8 mouse cellular contexts compared by ENCODE assay signal in genomic region chr13:65112459-65113110, GRCm38 (mm10). TPM values are rescaled to one million over a fixed set of nuclear protein-coding genes. Genes with fewer than 3 reads are reported as not detected.
DNase-seq lines count a peak whose midpoint lies in the region; ATAC-seq and TF ChIP-seq lines count a peak whose summit lies in the region.

Mfsd14b (minus strand) TSS chr13:65112975.

- peaks cover 6% of the 10 kb centered on the region for H3K4me1 ChIP-seq in embryonic facial prominence, embryonic 13.5 days
- peaks cover 3% of the 10 kb centered on the region; the same call in 1 of the 2 replicates for H3K4me1 ChIP-seq in kidney, adult 2 months (ENCODE audit: control insufficient read depth, insufficient read depth, low read length)
- H3K4me1 ChIP-seq in limb, embryonic 12.5 days (replicated peaks) = peaks cover 10% of the 10 kb centered on the region; the same call in 1 of the 2 replicates
- H3K4me1 ChIP-seq in midbrain, embryonic 15.5 days = peaks cover 21% of the 10 kb centered on the region
- no peaks in the 10 kb centered on the region for H3K4me1 ChIP-seq in spleen, adult 2 months (ENCODE audit: control insufficient read depth, insufficient read depth, insufficient read length)

- peaks cover 3% of the 10 kb centered on the region for H3K9me3 ChIP-seq in embryonic facial prominence, embryonic 13.5 days
- no peaks in the 10 kb centered on the region for H3K9me3 ChIP-seq in limb, embryonic 12.5 days
- peaks cover 3% of the 10 kb centered on the region; the same call in 1 of the 2 replicates for H3K9me3 ChIP-seq in midbrain, embryonic 15.5 days

- H3K36me3 ChIP-seq in embryonic facial prominence, embryonic 13.5 days = peaks cover 3% of the 10 kb centered on the region; the same call in 1 of the 2 replicates
- no peaks in the 10 kb centered on the region for H3K36me3 ChIP-seq in kidney, adult 2 months (ENCODE audit: control insufficient read depth, insufficient read depth, low read length)
- no peaks in the 10 kb centered on the region for H3K36me3 ChIP-seq in limb, embryonic 12.5 days
- H3K36me3 ChIP-seq in midbrain, embryonic 15.5 days (replicated peaks) = no peaks in the 10 kb centered on the region
- no peaks in the 10 kb centered on the region for H3K36me3 ChIP-seq in spleen, adult 2 months (ENCODE audit: control insufficient read depth, insufficient read depth, low read length)

- no peak for TF ChIP-seq CTCF in kidney, adult 2 months (conservative IDR thresholded peaks at IDR 0.05; ENCODE audit: insufficient read depth, insufficient read length, low read depth, low read length)
- TF ChIP-seq CTCF in spleen, adult 2 months (IDR thresholded peaks at IDR 0.05; ENCODE audit: extremely low read depth, insufficient read depth, insufficient read length, insufficient replicate concordance) = no peak

- H3K27ac ChIP-seq in embryonic facial prominence, embryonic 13.5 days = peak within 1 kb of the TSS; percentile 93
- H3K27ac ChIP-seq in kidney, adult 2 months (ENCODE audit: insufficient read depth, low read depth, low read length) = peak within 1 kb of the TSS; percentile 30
- H3K27ac ChIP-seq in limb, embryonic 12.5 days = peak within 1 kb of the TSS; percentile 94
- peak within 1 kb of the TSS; percentile 80 for H3K27ac ChIP-seq in midbrain, embryonic 15.5 days
- peak within 1 kb of the TSS; percentile 82 for H3K27ac ChIP-seq in spleen, adult 2 months (ENCODE audit: insufficient read depth, low read length)

- WGBS in embryonic facial prominence, embryonic 13.5 days = under 1% methylated on average over 60 of the region's 60 CpGs
- under 1% methylated on average over 60 of the region's 60 CpGs for WGBS in kidney, adult 2 months
- WGBS in limb, embryonic 12.5 days = under 1% methylated on average over 60 of the region's 60 CpGs
- 0% methylated on average over 60 of the region's 60 CpGs for WGBS in midbrain, embryonic 15.5 days
- under 1% methylated on average over 60 of the region's 60 CpGs for WGBS in spleen, adult 2 months

- H3K9ac ChIP-seq in embryonic facial prominence, embryonic 13.5 days = peak within 1 kb of the TSS; percentile 96
- H3K9ac ChIP-seq in limb, embryonic 12.5 days (replicated peaks) = peak within 1 kb of the TSS; percentile 93
- peak within 1 kb of the TSS; percentile 89 for H3K9ac ChIP-seq in midbrain, embryonic 15.5 days

- peak; percentile 98 for ATAC-seq in embryonic facial prominence, embryonic 13.5 days (ENCODE audit: insufficient number of reproducible peaks, insufficient read depth, low FRiP score, low TSS enrichment, low read depth)
- ATAC-seq in limb, embryonic 12.5 days (ENCODE audit: insufficient number of reproducible peaks, insufficient read depth, low FRiP score, low TSS enrichment, low read depth) = peak; percentile 98
- peak; percentile 100 for ATAC-seq in midbrain, embryonic 15.5 days (replicated peaks)

- H3K4me3 ChIP-seq in embryonic facial prominence, embryonic 13.5 days = peak within 1 kb of the TSS; percentile 85
- peak within 1 kb of the TSS; percentile 74 for H3K4me3 ChIP-seq in kidney, adult 2 months (ENCODE audit: insufficient read depth, low read depth, low read length)
- H3K4me3 ChIP-seq in limb, embryonic 12.5 days (replicated peaks) = peak within 1 kb of the TSS; percentile 86
- H3K4me3 ChIP-seq in midbrain, embryonic 15.5 days = peak within 1 kb of the TSS; percentile 81
- H3K4me3 ChIP-seq in spleen, adult 2 months (ENCODE audit: extremely low read depth, insufficient read depth, insufficient read length) = peak within 1 kb of the TSS; percentile 93

- peak; percentile 66 for TF ChIP-seq POLR2A in kidney, adult 2 months (IDR thresholded peaks at IDR 0.05; ENCODE audit: low read depth, low read length)
- TF ChIP-seq POLR2A in spleen, adult 2 months (IDR thresholded peaks at IDR 0.05; ENCODE audit: low read depth, low read length) = peak; percentile 65

- H3K27me3 ChIP-seq in embryonic facial prominence, embryonic 13.5 days = no peaks in the 10 kb centered on the region
- no peaks in the 10 kb centered on the region for H3K27me3 ChIP-seq in kidney, adult 2 months (replicated peaks; ENCODE audit: control insufficient read depth, insufficient read depth, low read length)
- H3K27me3 ChIP-seq in limb, embryonic 12.5 days = no peaks in the 10 kb centered on the region
- no peaks in the 10 kb centered on the region for H3K27me3 ChIP-seq in midbrain, embryonic 15.5 days (replicated peaks)
- H3K27me3 ChIP-seq in spleen, adult 2 months (ENCODE audit: control insufficient read depth, insufficient read depth, low read length) = no peaks in the 10 kb centered on the region

- peak within 1 kb of the TSS; percentile 82 for H3K4me2 ChIP-seq in embryonic facial prominence, embryonic 13.5 days
- H3K4me2 ChIP-seq in limb, embryonic 12.5 days = peak within 1 kb of the TSS; percentile 82
- peak within 1 kb of the TSS; percentile 60 for H3K4me2 ChIP-seq in midbrain, embryonic 15.5 days

- peak; percentile 84 for DNase-seq in 3134 (ENCODE audit: extremely low read depth, insufficient read length, low spot score)
- DNase-seq in adrenal gland, postnatal 36 days = peak; percentile 92 to 93
- peak; percentile 94 to 95 for DNase-seq in heart, adult 18-20 months
- peak; percentile 93 for DNase-seq in kidney, adult 2 months
- DNase-seq in spleen, adult 2 months (ENCODE audit: low read depth in 1 of 2, low spot score in 2 of 2) = peak; percentile 77 to 82

RNA-seq across cellular contexts. Expression of gene Mfsd14b, which starts in this region (rescaled TPM):
- total RNA-seq in adrenal gland, postnatal 36 days (2021) = 10 to 100 TPM; 43.1 to 53.7 TPM
- 54.5 and 55.9 TPM in 2 replicates for polyA plus RNA-seq in embryonic facial prominence, embryonic 13.5 days (2015; fragmentation: Nextera tagmentation; extraction: Ambion mirVana)
- 10 to 100 TPM; 15.1 to 15.8 TPM for total RNA-seq in heart, adult 18-20 months (2021)
- 15.0 and 15.6 TPM in 2 replicates for polyA plus RNA-seq in kidney, adult 2 months (2012; rRNA removed)
- polyA plus RNA-seq in limb, embryonic 12.5 days (2016; fragmentation: Nextera tagmentation; extraction: Ambion mirVana) = 60.2 and 62.8 TPM in 2 replicates
- polyA plus RNA-seq in midbrain, embryonic 15.5 days (2015; fragmentation: Nextera tagmentation; extraction: Ambion mirVana) = 31.4 and 33.3 TPM in 2 replicates
- polyA plus RNA-seq in spleen, adult 2 months (2012; rRNA removed) = 9.8 and 12.7 TPM in 2 replicates

Comparison
In these comparisons a context has a peak if more than half of its experiments do, and no peak if none do; other contexts are left out.
1. Peak in every context shown above with its lines: DNase-seq, ATAC-seq, H3K4me3 ChIP-seq and H3K27ac ChIP-seq.
2. H3K27ac ChIP-seq: peak in every context shown above with its lines; median percentile 94 in limb, embryonic 12.5 days; 93 in embryonic facial prominence, embryonic 13.5 days; 82 in spleen, adult 2 months; 80 in midbrain, embryonic 15.5 days; 30 in kidney, adult 2 months.